Mouse (Mus musculus) CH12.LX (cell line): ENCODE results near the gene Chrnb1.

Experiments
- BHLHE40 ChIP-seq: IDR thresholded peaks from 2 replicates; pipeline ENCODE4 v1.6.1; 2011; ENCODE audit warnings: mild to moderate bottlenecking, low read depth, low read length, improper control_type of control experiment
- CTCF ChIP-seq, 2 experiments: IDR thresholded peaks in 1 of 2; conservative IDR thresholded peaks in 1 of 2; 2 replicates each; pipeline ENCODE4 v1.5.1; 2011 to 2012; ENCODE audit warnings: low read depth in 2 of 2, low read length in 2 of 2, improper control_type of control experiment in 1 of 2, inconsistent platforms in 1 of 2, mild to moderate bottlenecking in 1 of 2, moderate library complexity in 1 of 2
- GABPA ChIP-seq: IDR thresholded peaks from 2 replicates; pipeline ENCODE4 v1.6.1; 2012; ENCODE audit warnings: low read depth, low read length, improper control_type of control experiment, inconsistent platforms; ENCODE audit not compliant: insufficient replicate concordance
- JUN ChIP-seq: IDR thresholded peaks from 2 replicates; pipeline ENCODE4 v1.6.1; 2011; ENCODE audit warnings: low read depth, mild to moderate bottlenecking, low read length, improper control_type of control experiment, moderate library complexity; ENCODE audit not compliant: insufficient read depth
- MAFK ChIP-seq: IDR thresholded peaks from 2 replicates; pipeline ENCODE4 v1.6.1; 2011; ENCODE audit warnings: low read length, improper control_type of control experiment; ENCODE audit not compliant: insufficient replicate concordance
- MAX ChIP-seq: IDR thresholded peaks from 2 replicates; pipeline ENCODE4 v1.6.1; 2011; ENCODE audit warnings: low read length, improper control_type of control experiment
- MEF2A ChIP-seq: IDR thresholded peaks from 2 replicates; pipeline ENCODE4 v1.6.1; 2014; ENCODE audit warnings: low read depth, mild to moderate bottlenecking, inconsistent platforms, low read length, improper control_type of control experiment, borderline replicate concordance
- NRF1 ChIP-seq: IDR thresholded peaks from 2 replicates; pipeline ENCODE4 v1.6.1; 2014; ENCODE audit warnings: low read depth, mild to moderate bottlenecking, inconsistent platforms, low read length, improper control_type of control experiment, moderate library complexity
- POLR2A ChIP-seq: IDR thresholded peaks from 2 replicates; pipeline ENCODE4 v1.6.1; 2011; ENCODE audit warnings: low read depth, mild to moderate bottlenecking, improper control_type of control experiment, low read length
- POLR2AphosphoS2 ChIP-seq: IDR thresholded peaks from 2 replicates; pipeline ENCODE4 v1.6.1; 2011; ENCODE audit warnings: low read depth, low read length, improper control_type of control experiment
- SMC3 ChIP-seq: IDR thresholded peaks from 2 replicates; pipeline ENCODE4 v1.6.1; 2011; ENCODE audit warnings: low read depth, low read length, improper control_type of control experiment
- TCF12 ChIP-seq: IDR thresholded peaks from 2 replicates; pipeline ENCODE4 v1.6.1; 2014; ENCODE audit warnings: low read depth, mild to moderate bottlenecking, inconsistent platforms, low read length, improper control_type of control experiment
- USF1 ChIP-seq: IDR thresholded peaks from 2 replicates; pipeline ENCODE4 v1.6.1; 2014; ENCODE audit warnings: low read depth, mild to moderate bottlenecking, inconsistent platforms, low read length, improper control_type of control experiment

GRCm38 (mm10) chr11:69816520-69816919 lies 20.8 kb upstream of the Chrnb1 start:
- TF ChIP-seq GABPA (no peak), SMC3 (no peak), CTCF (conservative IDR thresholded peaks at IDR 0.05 in 1 of 2, IDR thresholded peaks at IDR 0.05 in 1 of 2; ENCODE audit: low read depth in 2 of 2, low read length in 2 of 2) (no peak), MAX (no peak), POLR2A (no peak), BHLHE40 (no peak), USF1 (no peak), JUN (no peak), TCF12 (no peak), POLR2AphosphoS2 (no peak), MEF2A (no peak), MAFK (no peak), NRF1 (no peak)
